Mouse (Mus musculus): ENCODE measurements at regions not wholly inside any gene's neighbourhood (a gene's known extent, or its start where the extent isn't known, plus 50 kb on each side); places are given as distances from the start of the nearest gene placed in this dataset.

- TF ChIP-seq MAX (IDR thresholded peaks at IDR 0.05; ENCODE audit: low read length): no peak
- TF ChIP-seq CTCF (conservative IDR thresholded peaks at IDR 0.05 in 1 of 2, IDR thresholded peaks at IDR 0.05 in 1 of 2; ENCODE audit: low read depth in 2 of 2, low read length in 2 of 2): peak; percentile 20 to 71; a peak in 3 of 4 replicates
- TF ChIP-seq ZNF384 (IDR thresholded peaks at IDR 0.05; ENCODE audit: low read depth, low read length): no peak
- TF ChIP-seq UBTF (IDR thresholded peaks at IDR 0.05; ENCODE audit: low read depth, low read length): no peak
- no peak for TF ChIP-seq E2F4 (IDR thresholded peaks at IDR 0.05; ENCODE audit: insufficient replicate concordance, low read depth, low read length)
- peak; percentile 58 for TF ChIP-seq SMC3 (IDR thresholded peaks at IDR 0.05; ENCODE audit: low read depth, low read length)
- peak; percentile 60 for TF ChIP-seq RAD21 (IDR thresholded peaks at IDR 0.05; ENCODE audit: low read depth, low read length)
- dilution Hi-C loops (cut with MboI; ENCODE audit: extremely low pct_ligation_motif_present, extremely low pct_unique_long_range_greater_than_20kb, low sequenced_read_pairs): no loop called here
- Histone ChIP-seq H3K4me1 (ENCODE audit: control insufficient read depth in 1 of 2, insufficient read depth in 2 of 2) (peaks cover 0 to 7% of the 10 kb centered on the region in 2 experiments; a peak in 1 of 4 replicates), H3K9ac (ENCODE audit: insufficient read depth, low read depth) (no peak overlapping the region), H3K9me3 (replicated peaks; ENCODE audit: low read length) (no peaks in the 10 kb centered on the region), H3K27ac (ENCODE audit: insufficient read depth, low read depth) (no peak overlapping the region), H3K79me2 (replicated peaks; ENCODE audit: control insufficient read depth, extremely low read depth, insufficient read depth, poor library complexity, severe bottlenecking) (no peaks in the 10 kb centered on the region), H3K4me2 (ENCODE audit: insufficient read depth, low read depth, poor library complexity, severe bottlenecking) (no peak overlapping the region), H3K27me3 (replicated peaks) (peaks cover 63% of the 10 kb centered on the region), H3K36me3 (replicated peaks in 1 of 2; ENCODE audit: control insufficient read depth in 1 of 2, insufficient read depth in 1 of 2, low read length in 1 of 2) (no peaks in the 10 kb centered on the region), H3K4me3 (replicated peaks in 1 of 3; ENCODE audit: low read depth in 2 of 3, low read length in 2 of 3, poor library complexity in 1 of 3) (no peak overlapping the region)
- in situ Hi-C loops (cut with MboI; ENCODE audit: low pct_ligation_motif_present, low pct_unique_long_range_greater_than_20kb, low sequenced_read_pairs): no loop called here
- DNase-seq (ENCODE audit: extremely low read depth): peak; percentile 36
Measured at GRCm38 (mm10) chr2:28374838-28375237, 71.8 kb upstream of the Ppp1r26 start.

- Histone ChIP-seq H3K27me3 (replicated peaks) (peaks cover 72% of the 10 kb centered on the region), H3K4me2 (ENCODE audit: insufficient read depth, low read depth, poor library complexity, severe bottlenecking) (no peak overlapping the region), H3K4me1 (ENCODE audit: control insufficient read depth in 1 of 2, insufficient read depth in 2 of 2) (no peaks in the 10 kb centered on the region), H3K9me3 (replicated peaks; ENCODE audit: low read length) (no peaks in the 10 kb centered on the region), H3K36me3 (replicated peaks in 1 of 2; ENCODE audit: control insufficient read depth in 1 of 2, insufficient read depth in 1 of 2, low read length in 1 of 2) (no peaks in the 10 kb centered on the region), H3K4me3 (replicated peaks in 1 of 3; ENCODE audit: low read depth in 2 of 3, low read length in 2 of 3, poor library complexity in 1 of 3) (no peak overlapping the region), H3K9ac (ENCODE audit: insufficient read depth, low read depth) (no peak overlapping the region), H3K79me2 (replicated peaks; ENCODE audit: control insufficient read depth, extremely low read depth, insufficient read depth, poor library complexity, severe bottlenecking) (no peaks in the 10 kb centered on the region), H3K27ac (ENCODE audit: insufficient read depth, low read depth) (no peak overlapping the region)
- dilution Hi-C loops (cut with MboI; ENCODE audit: extremely low pct_ligation_motif_present, extremely low pct_unique_long_range_greater_than_20kb, low sequenced_read_pairs) (no loop called here), in situ Hi-C loops (cut with MboI; ENCODE audit: low pct_ligation_motif_present, low pct_unique_long_range_greater_than_20kb, low sequenced_read_pairs) (no loop called here)
- no peak for DNase-seq (ENCODE audit: extremely low read depth)
- TF ChIP-seq POLR2A (IDR thresholded peaks at IDR 0.05; ENCODE audit: low read depth, low read length) (no peak), USF2 (conservative IDR thresholded peaks at IDR 0.05; ENCODE audit: low read depth, low read length) (no peak)
Measured at GRCm38 (mm10) chr2:28377948-28378822, 68.4 kb upstream of the Ppp1r26 start.

GRCm38 (mm10) chr2:28382051-28382802 lies 64.4 kb upstream of the Ppp1r26 start:
- TF ChIP-seq MAX (IDR thresholded peaks at IDR 0.05; ENCODE audit: low read length) (no peak), JUN (IDR thresholded peaks at IDR 0.05; ENCODE audit: insufficient read depth, low read depth, low read length) (no peak), ZMIZ1 (IDR thresholded peaks at IDR 0.05; ENCODE audit: low read depth, low read length) (no peak), RAD21 (IDR thresholded peaks at IDR 0.05; ENCODE audit: low read depth, low read length) (no peak), USF2 (conservative IDR thresholded peaks at IDR 0.05; ENCODE audit: low read depth, low read length) (no peak), PAX5 (IDR thresholded peaks at IDR 0.05; ENCODE audit: low read length) (no peak), CTCF (conservative IDR thresholded peaks at IDR 0.05 in 1 of 2, IDR thresholded peaks at IDR 0.05 in 1 of 2; ENCODE audit: low read depth in 2 of 2, low read length in 2 of 2) (no peak), EP300 (IDR thresholded peaks at IDR 0.05; ENCODE audit: low read length) (no peak), SIN3A (IDR thresholded peaks at IDR 0.05; ENCODE audit: low read length) (no peak), CHD1 (IDR thresholded peaks at IDR 0.05; ENCODE audit: low read depth, low read length) (no peak), ZNF384 (IDR thresholded peaks at IDR 0.05; ENCODE audit: low read depth, low read length) (no peak), KAT2A (IDR thresholded peaks at IDR 0.05; ENCODE audit: insufficient replicate concordance, low read length) (no peak), SMC3 (IDR thresholded peaks at IDR 0.05; ENCODE audit: low read depth, low read length) (no peak), TBP (conservative IDR thresholded peaks at IDR 0.05; ENCODE audit: low read depth, low read length) (no peak), USF1 (IDR thresholded peaks at IDR 0.05; ENCODE audit: low read depth, low read length) (no peak)
- dilution Hi-C loops (cut with MboI; ENCODE audit: extremely low pct_ligation_motif_present, extremely low pct_unique_long_range_greater_than_20kb, low sequenced_read_pairs) (no loop called here), in situ Hi-C loops (cut with MboI; ENCODE audit: low pct_ligation_motif_present, low pct_unique_long_range_greater_than_20kb, low sequenced_read_pairs) (no loop called here)
- H3K9me3 ChIP-seq (replicated peaks; ENCODE audit: low read length): no peaks in the 10 kb centered on the region
- H3K4me2 ChIP-seq (ENCODE audit: insufficient read depth, low read depth, poor library complexity, severe bottlenecking): no peak overlapping the region
- H3K4me1 ChIP-seq (ENCODE audit: control insufficient read depth in 1 of 2, insufficient read depth in 2 of 2): peaks cover 0 to under 1% of the 10 kb centered on the region in 2 experiments; a peak in 1 of 4 replicates
- H3K36me3 ChIP-seq (replicated peaks in 1 of 2; ENCODE audit: control insufficient read depth in 1 of 2, insufficient read depth in 1 of 2, low read length in 1 of 2): no peaks in the 10 kb centered on the region
- H3K27ac ChIP-seq (ENCODE audit: insufficient read depth, low read depth): no peak overlapping the region
- H3K9ac ChIP-seq (ENCODE audit: insufficient read depth, low read depth): no peak overlapping the region
- H3K79me2 ChIP-seq (replicated peaks; ENCODE audit: control insufficient read depth, extremely low read depth, insufficient read depth, poor library complexity, severe bottlenecking): no peaks in the 10 kb centered on the region
- no peak overlapping the region for H3K4me3 ChIP-seq (replicated peaks in 1 of 3; ENCODE audit: low read depth in 2 of 3, low read length in 2 of 3, poor library complexity in 1 of 3)
- H3K27me3 ChIP-seq (replicated peaks): peaks cover 74% of the 10 kb centered on the region
- DNase-seq (ENCODE audit: extremely low read depth): no peak
